Mouse (Mus musculus) cerebellum, postnatal 36 days (tissue): ENCODE measurements around the gene Prr36.

ENCODE experiments used
- DNase-seq, 2 experiments: peaks; one replicate each; pipeline ENCODE4 v3.0.0; 2021 to 2022; ENCODE audit warnings: mixed read lengths in 2 of 2

Gene Prr36

GRCm38 (mm10) chr8:4239193-4239890 lies 22.1 kb upstream of the Prr36 start:
- DNase-seq = no peak

GRCm38 (mm10) chr8:4238434-4239192 lies 21.4 kb upstream of the Prr36 start, which contains the start of the genes Map2k7 and Gm49320:
Gene Map2k7, plus strand, starts transcription at chr8:4238740.
Gene Gm49320, plus strand, starts transcription at chr8:4238865.
- peak; percentile 100 for DNase-seq

GRCm38 (mm10) chr8:4237814-4238433 lies 20.7 kb upstream of the Prr36 start:
- DNase-seq = peak in 1 of 2 experiments; percentile 10

- no peak for DNase-seq
Measured at GRCm38 (mm10) chr8:4230612-4231351, 13.5 kb upstream of the Prr36 start.

GRCm38 (mm10) chr8:4229784-4230183 lies 12.5 kb upstream of the Prr36 start:
- DNase-seq = no peak

GRCm38 (mm10) chr8:4227919-4228318 lies 10.7 kb upstream of the Prr36 start:
- DNase-seq = no peak

GRCm38 (mm10) chr8:4226739-4227347 lies 9.6 kb upstream of the Prr36 start, which contains the start of gene Lrrc8e:
Gene Lrrc8e, plus strand, starts transcription at chr8:4226827.
- peak in 1 of 2 experiments; percentile 9 for DNase-seq

GRCm38 (mm10) chr8:4226323-4226722 lies 9.1 kb upstream of the Prr36 start:
- peak in 1 of 2 experiments; percentile 1 for DNase-seq

GRCm38 (mm10) chr8:4222059-4222458 lies 4.8 kb upstream of the Prr36 start:
- no peak for DNase-seq

- no peak for DNase-seq
Measured at GRCm38 (mm10) chr8:4219617-4220016, 2.4 kb upstream of the Prr36 start.

GRCm38 (mm10) chr8:4216296-4216695 lies 963 bp downstream of the Prr36 start:
- no peak for DNase-seq

- DNase-seq = no peak
Measured at GRCm38 (mm10) chr8:4214006-4214980, 3.0 kb downstream of the Prr36 start.

- no peak for DNase-seq
Measured at GRCm38 (mm10) chr8:4213210-4214005, 3.9 kb downstream of the Prr36 start.

- DNase-seq = no peak
Measured at GRCm38 (mm10) chr8:4212809-4213209, 4.5 kb downstream of the Prr36 start.

- no peak for DNase-seq
Measured at GRCm38 (mm10) chr8:4211097-4211496, 6.2 kb downstream of the Prr36 start.

GRCm38 (mm10) chr8:4207016-4207350 lies 10.3 kb downstream of the Prr36 start:
- DNase-seq = no peak

- DNase-seq = peak; percentile 39 to 44
Measured at GRCm38 (mm10) chr8:4206182-4207015, 10.9 kb downstream of the Prr36 start.

- DNase-seq = no peak
Measured at GRCm38 (mm10) chr8:4205246-4206123, 11.8 kb downstream of the Prr36 start.
